Mouse (Mus musculus) limb, embryonic 13.5 days (tissue): ENCODE results near the gene Lrrc71. TPM values are rescaled to one million over a fixed set of nuclear protein-coding genes. Genes with fewer than 3 reads are reported as not detected.

Experiments used
- ATAC-seq: fragments of 200-750 bp; cut with Nextera tagmentation; 2 replicates; pipeline ENCODE4 v1.8.0; 2017; ENCODE audit warnings: low read depth, moderate number of reproducible peaks, moderate TSS enrichment; ENCODE audit not compliant: low FRiP score
- H3K27ac ChIP-seq: fragments of 300-500 bp; sonication (generic); 2 replicates; pipeline ENCODE4 v1.5.1; 2015; ENCODE audit warnings: inconsistent platforms, mild to moderate bottlenecking, moderate library complexity
- H3K27me3 ChIP-seq: fragments of 300-500 bp; sonication (generic); 2 replicates; pipeline ENCODE4 v1.6.1; 2015; ENCODE audit warnings: mild to moderate bottlenecking, inconsistent platforms
- H3K36me3 ChIP-seq: fragments of 300-500 bp; sonication (generic); 2 replicates; pipeline ENCODE4 v1.6.1; 2015; ENCODE audit warnings: inconsistent platforms, mild to moderate bottlenecking, moderate library complexity
- H3K4me1 ChIP-seq: fragments of 300-500 bp; sonication (generic); 2 replicates; pipeline ENCODE4 v1.6.1; 2015; ENCODE audit warnings: inconsistent platforms
- H3K4me2 ChIP-seq: fragments of 300-500 bp; sonication (generic); replicated peaks from 2 replicates; pipeline ENCODE4 v1.6.1; 2015; ENCODE audit warnings: inconsistent platforms, mild to moderate bottlenecking, moderate library complexity
- H3K4me3 ChIP-seq: fragments of 300-500 bp; sonication (generic); 2 replicates; pipeline ENCODE4 v1.5.1; 2015; ENCODE audit warnings: moderate library complexity, mild to moderate bottlenecking, inconsistent platforms
- H3K9ac ChIP-seq: fragments of 300-500 bp; sonication (generic); 2 replicates; pipeline ENCODE4 v1.6.1; 2015; ENCODE audit warnings: mild to moderate bottlenecking, inconsistent platforms
- H3K9me3 ChIP-seq: fragments of 300-500 bp; sonication (generic); 2 replicates; pipeline ENCODE4 v1.6.1; 2016; ENCODE audit warnings: inconsistent platforms
- WGBS: fragments of 180-500 bp; shearing (Covaris S2); methylation state at CpG from one replicate; pipeline ENCODE4 v1.1.7; 2015; 5-methylcytosine and 5-hydroxymethylcytosine counted together
- polyA plus RNA-seq: library from polyadenylated mRNA; unstranded; fragments of >200 nt; fragmentation: Nextera tagmentation; extraction: Ambion mirVana; gene quantifications from 2 replicates; pipeline ENCODE4 v1.2.1, GENCODE M21; 2015

Gene Lrrc71
- polyA plus RNA-seq, 1 experiment from 2014 or later: 0.61 TPM

DNA sequence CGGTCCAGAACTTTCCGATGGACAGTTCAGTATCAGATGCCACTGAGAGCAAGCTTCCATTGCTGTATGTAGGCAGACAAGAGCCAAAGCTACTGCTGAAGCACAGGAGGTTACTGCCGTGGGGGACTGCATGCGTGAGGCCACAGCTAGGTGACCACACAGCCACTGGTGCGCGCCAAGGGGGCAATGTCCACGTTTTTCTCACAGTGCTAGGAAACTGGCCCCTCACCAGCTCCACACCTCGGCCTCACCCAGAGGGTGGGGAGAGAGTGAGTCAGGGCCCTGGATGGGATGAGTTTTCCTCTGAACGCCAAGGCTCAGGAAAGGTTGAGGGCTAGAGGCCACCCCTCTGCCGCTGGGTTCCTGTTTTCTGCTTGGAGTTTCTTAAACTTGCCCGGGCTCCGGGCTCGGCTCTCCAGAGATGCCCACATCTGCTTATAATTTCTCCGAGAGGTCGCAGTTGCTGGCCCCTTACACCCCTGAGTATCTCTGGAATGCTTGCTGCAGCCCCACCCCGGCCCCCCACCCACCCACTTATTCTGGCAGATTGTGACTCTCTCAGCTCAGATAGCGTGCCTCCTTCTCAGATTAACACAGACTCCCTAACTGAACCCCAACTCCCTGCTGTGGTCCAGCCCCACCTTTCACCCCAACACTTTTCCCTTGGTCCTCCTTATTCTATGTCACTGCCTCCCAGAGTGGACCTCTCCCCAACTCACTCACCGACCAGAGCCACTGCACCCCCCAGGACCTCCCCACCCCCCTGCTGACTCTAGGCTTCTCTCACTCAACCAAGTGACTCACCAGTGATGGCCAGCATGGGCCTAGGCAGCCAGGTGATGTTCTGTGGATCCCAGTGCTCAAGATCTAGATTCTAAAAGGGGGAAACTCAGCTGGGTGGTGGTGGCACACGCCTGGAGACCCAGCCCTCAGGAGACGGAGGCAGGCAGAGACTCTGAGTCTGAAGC is 13.3 kb upstream of the Lrrc71 start:
- Histone ChIP-seq H3K9ac (0 out of 2 replicates have a peak overlapping the region, but pooled peaks have one; percentile 19), H3K4me1 (peaks cover 60% of the 10 kb centered on the region), H3K27ac (peak overlapping the region; percentile 74), H3K4me2 (peak overlapping the region; percentile 14; the same call in 1 of the 2 replicates), H3K27me3 (peaks cover 7% of the 10 kb centered on the region), H3K4me3 (no peak overlapping the region), H3K9me3 (no peaks in the 10 kb centered on the region), H3K36me3 (peaks cover 2% of the 10 kb centered on the region; the same call in 1 of the 2 replicates)
- no peak for ATAC-seq
- 38% methylated on average over 20 of the region's 20 CpGs for WGBS

DNA sequence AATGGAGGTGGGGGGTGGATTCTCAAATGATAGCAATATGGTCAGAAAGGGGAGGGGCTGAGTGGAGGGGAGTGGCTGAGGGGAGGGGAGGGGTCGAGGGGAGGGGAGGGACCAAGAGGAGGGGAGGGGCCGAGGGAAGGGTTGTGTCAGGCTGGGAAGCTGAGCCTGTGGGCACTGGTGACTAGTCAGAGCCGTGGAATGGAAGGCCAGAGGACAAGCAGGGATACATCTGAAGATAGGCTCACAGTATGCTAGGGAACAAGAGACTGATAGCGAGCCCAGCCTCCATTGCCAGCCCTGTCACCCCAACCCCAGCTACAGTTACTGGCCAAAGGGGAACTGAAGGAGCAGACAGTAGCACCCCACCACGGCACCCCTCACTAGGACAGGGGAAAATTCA is 10.2 kb upstream of the Lrrc71 start:
- Histone ChIP-seq H3K4me3 (no peak overlapping the region), H3K36me3 (peaks cover 10% of the 10 kb centered on the region), H3K4me2 (no peak overlapping the region), H3K27me3 (peaks cover 12% of the 10 kb centered on the region), H3K9ac (no peak overlapping the region), H3K27ac (no peak overlapping the region), H3K9me3 (no peaks in the 10 kb centered on the region), H3K4me1 (peaks cover 36% of the 10 kb centered on the region)
- ATAC-seq: no peak
- 45% methylated on average over 4 of the region's 5 CpGs for WGBS

DNA sequence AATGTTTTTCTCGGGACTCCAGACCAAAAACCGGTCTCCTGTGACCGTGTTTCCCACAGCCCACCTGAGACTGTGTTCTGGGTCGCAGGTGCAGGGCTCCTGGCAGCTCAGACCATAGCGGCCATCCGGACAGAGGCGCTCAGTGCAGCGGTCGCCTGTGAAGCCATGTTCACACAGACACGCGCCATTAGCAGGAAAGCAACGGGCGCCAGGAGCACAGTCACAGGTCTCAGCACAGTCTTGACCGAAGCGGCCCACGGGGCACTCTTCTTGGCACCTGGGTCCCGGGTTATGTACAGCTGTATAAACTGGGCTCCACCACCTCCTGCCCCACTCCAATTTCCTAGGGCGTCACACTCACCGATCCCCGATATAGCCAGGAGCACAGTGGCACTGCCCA is 8.1 kb upstream of the Lrrc71 start:
- Histone ChIP-seq H3K9me3 (no peaks in the 10 kb centered on the region), H3K27ac (no peak overlapping the region), H3K27me3 (peaks cover 12% of the 10 kb centered on the region), H3K4me3 (no peak overlapping the region; the same call in 1 of the 2 replicates), H3K4me1 (peaks cover 14% of the 10 kb centered on the region), H3K4me2 (peak overlapping the region; percentile 59), H3K36me3 (peaks cover 26% of the 10 kb centered on the region), H3K9ac (peak overlapping the region; percentile 40; the same call in 1 of the 2 replicates)
- no peak for ATAC-seq
- 50% methylated on average over 20 of the region's 20 CpGs for WGBS

DNA sequence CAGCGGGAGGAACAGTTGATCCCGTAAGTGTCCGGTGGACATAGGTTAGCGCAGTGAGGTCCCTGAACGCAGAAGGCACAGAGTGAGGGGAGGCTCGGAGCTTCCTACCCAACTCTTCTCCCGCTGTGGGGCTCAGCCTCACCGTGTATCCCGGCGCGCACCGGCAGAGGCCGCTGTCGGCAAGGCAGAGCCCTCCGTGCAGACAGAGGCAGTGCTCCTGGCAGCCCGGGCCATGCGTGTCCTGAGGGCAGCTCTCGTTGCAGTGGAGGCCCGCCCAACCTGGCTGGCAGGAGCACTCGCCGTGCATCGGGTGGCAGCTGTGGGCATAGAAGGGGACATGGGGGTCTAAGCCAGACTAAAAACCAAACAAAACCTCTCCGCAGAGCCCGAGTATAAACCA is 7.5 kb upstream of the Lrrc71 start:
- peak overlapping the region; percentile 40 for H3K9ac ChIP-seq
- peaks cover 12% of the 10 kb centered on the region for H3K27me3 ChIP-seq
- peak overlapping the region; percentile 59 for H3K4me2 ChIP-seq
- peaks cover 10% of the 10 kb centered on the region for H3K4me1 ChIP-seq
- H3K27ac ChIP-seq: no peak overlapping the region
- peak; percentile 87 for ATAC-seq
- peak overlapping the region; percentile 22; the same call in 1 of the 2 replicates for H3K4me3 ChIP-seq
- H3K9me3 ChIP-seq: no peaks in the 10 kb centered on the region
- peaks cover 32% of the 10 kb centered on the region for H3K36me3 ChIP-seq
- 2% methylated on average over 24 of the region's 24 CpGs for WGBS

DNA sequence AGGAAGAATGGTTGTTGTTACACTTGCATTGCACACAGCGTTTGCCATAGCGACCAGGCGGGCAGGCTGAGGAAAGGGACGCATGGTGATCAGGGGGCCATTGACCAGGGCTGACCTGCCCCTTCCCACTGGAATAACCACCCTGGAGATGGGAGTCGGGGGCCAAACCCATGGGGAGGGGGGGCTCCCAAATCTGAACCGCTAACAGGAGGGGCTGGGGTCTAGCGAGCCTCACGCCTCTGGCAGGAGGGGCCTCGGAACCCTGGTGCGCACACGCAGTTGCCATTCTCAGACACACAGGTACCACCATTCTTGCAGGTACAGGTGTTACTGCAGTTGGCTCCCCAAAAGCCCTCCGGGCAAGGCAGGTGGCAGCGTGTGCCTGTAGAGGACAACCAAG is 5.4 kb upstream of the Lrrc71 start:
- Histone ChIP-seq H3K27ac (no peak overlapping the region), H3K4me2 (no peak overlapping the region), H3K9me3 (no peaks in the 10 kb centered on the region), H3K4me1 (peaks cover 8% of the 10 kb centered on the region), H3K9ac (no peak overlapping the region), H3K36me3 (peaks cover 43% of the 10 kb centered on the region), H3K27me3 (peaks cover 12% of the 10 kb centered on the region), H3K4me3 (no peak overlapping the region)
- no peak for ATAC-seq
- 83% methylated on average over 13 of the region's 13 CpGs for WGBS

DNA sequence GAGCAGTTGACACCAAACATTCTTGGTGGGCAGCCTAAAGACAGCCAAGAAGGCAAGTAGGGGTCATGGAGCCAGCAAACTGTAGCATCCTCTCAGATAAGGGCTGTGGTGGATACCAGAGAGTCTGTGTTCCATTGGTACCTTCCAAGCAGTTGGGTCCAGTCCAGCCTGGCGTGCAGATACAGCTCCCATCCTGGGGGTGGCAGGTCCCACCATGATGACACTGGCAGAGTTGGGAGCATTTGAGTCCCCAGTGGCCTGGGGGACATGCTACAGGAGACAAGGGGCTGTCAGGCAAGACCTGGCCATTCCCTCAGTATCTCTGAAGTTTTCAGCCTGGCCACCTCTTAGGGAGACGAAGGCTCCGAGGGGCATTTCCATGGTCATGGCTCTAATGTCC is 4.1 kb upstream of the Lrrc71 start:
- peaks cover 12% of the 10 kb centered on the region for H3K27me3 ChIP-seq
- H3K4me3 ChIP-seq: no peak overlapping the region
- ATAC-seq: no peak
- peaks cover 43% of the 10 kb centered on the region for H3K36me3 ChIP-seq
- 92% methylated on average over 3 of the region's 3 CpGs for WGBS
- H3K4me2 ChIP-seq: no peak overlapping the region
- peaks cover 12% of the 10 kb centered on the region for H3K4me1 ChIP-seq
- no peak overlapping the region for H3K27ac ChIP-seq
- H3K9ac ChIP-seq: no peak overlapping the region
- no peaks in the 10 kb centered on the region for H3K9me3 ChIP-seq

DNA sequence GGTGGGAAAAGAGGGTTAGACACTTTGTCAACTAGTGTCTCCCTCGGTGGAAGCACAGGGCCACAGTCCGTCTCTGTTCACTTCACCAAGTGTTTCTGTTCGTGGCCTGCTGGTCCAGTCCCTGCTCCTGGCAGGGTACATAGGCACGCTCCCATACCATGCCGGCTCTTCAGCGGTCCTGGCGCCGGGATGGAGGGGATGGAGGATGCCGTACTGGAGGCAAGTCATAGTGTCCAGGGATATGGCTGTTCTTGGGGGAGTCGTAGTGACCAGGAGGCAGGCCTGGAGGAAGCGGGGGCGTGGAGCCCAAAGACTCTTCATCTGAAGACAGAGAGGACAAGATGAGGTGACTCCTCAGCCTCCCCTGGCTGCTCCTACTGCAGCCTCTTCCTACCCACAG is 1.6 kb upstream of the Lrrc71 start:
- 93% methylated on average over 12 of the region's 12 CpGs for WGBS
- no peaks in the 10 kb centered on the region for H3K9me3 ChIP-seq
- no peak overlapping the region for H3K4me2 ChIP-seq
- no peaks in the 10 kb centered on the region for H3K27me3 ChIP-seq
- H3K27ac ChIP-seq: no peak overlapping the region
- H3K9ac ChIP-seq: no peak overlapping the region
- peaks cover 43% of the 10 kb centered on the region for H3K36me3 ChIP-seq
- no peak overlapping the region for H3K4me3 ChIP-seq
- no peak for ATAC-seq
- H3K4me1 ChIP-seq: peaks cover 16% of the 10 kb centered on the region

DNA sequence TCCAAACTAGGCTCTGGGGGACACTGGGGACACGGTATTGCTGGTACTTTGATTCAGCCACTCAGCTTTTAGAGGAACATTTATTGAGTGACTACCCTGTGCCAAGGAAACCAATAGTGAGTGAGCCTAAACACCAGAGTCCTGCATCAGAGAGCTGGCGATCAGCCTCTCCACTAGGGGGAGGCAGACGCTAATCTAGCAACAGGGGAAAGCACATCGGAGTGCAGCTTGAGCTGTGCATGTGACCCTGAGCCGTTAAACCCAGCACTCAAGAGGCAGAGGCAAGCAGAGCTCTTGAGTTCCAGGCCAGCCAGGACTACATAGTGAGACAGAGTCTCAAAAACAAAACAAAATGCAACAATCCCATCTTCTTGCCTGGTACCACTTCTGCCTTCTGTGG is 611 bp upstream of the Lrrc71 start:
- H3K4me3 ChIP-seq: no peak overlapping the region
- no peak overlapping the region for H3K4me2 ChIP-seq
- no peak overlapping the region for H3K27ac ChIP-seq
- 19% methylated on average over 5 of the region's 5 CpGs for WGBS
- H3K9me3 ChIP-seq: no peaks in the 10 kb centered on the region
- no peak overlapping the region for H3K9ac ChIP-seq
- peaks cover 39% of the 10 kb centered on the region for H3K36me3 ChIP-seq
- ATAC-seq: no peak
- peaks cover 19% of the 10 kb centered on the region for H3K4me1 ChIP-seq
- H3K27me3 ChIP-seq: no peaks in the 10 kb centered on the region

DNA sequence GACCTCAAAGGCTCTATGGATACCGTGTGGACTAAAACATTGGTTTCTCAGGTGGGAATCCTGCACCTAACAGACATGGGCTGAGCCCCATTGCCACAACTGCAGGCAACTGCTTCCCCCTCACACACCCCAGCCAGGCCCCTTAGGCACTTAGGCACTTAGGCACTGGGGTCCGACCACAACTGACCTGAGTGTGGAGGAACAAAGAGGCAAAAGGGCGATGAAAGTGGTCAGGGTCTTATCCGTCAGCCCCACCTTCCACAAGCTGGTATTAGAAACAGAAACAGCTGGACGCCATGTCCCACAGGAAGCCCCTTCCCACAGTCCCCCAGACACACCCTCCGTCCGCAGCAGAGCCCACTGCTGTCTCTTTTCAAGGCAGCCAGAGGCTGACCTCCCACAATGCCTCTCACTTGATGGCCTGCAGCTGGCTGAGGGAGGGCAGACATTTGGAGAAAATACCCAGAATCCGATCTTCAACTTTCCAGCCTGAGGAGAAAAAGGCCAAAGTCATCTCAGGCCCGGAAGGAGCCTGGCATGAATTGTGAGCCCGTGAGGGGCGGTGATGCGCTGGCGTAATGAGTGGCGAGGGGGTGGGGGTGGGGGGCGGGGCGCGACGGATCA is 3.3 kb downstream of the Lrrc71 start:
- H3K4me3 ChIP-seq: peak overlapping the region; percentile 18
- WGBS: 15% methylated on average over 18 of the region's 18 CpGs
- no peaks in the 10 kb centered on the region for H3K9me3 ChIP-seq
- peaks cover 19% of the 10 kb centered on the region for H3K4me1 ChIP-seq
- peak overlapping the region; percentile 58 for H3K4me2 ChIP-seq
- no peak overlapping the region for H3K27ac ChIP-seq
- H3K27me3 ChIP-seq: no peaks in the 10 kb centered on the region
- peak overlapping the region; percentile 55 for H3K9ac ChIP-seq
- peaks cover 11% of the 10 kb centered on the region; the same call in 1 of the 2 replicates for H3K36me3 ChIP-seq
- ATAC-seq: no peak

DNA sequence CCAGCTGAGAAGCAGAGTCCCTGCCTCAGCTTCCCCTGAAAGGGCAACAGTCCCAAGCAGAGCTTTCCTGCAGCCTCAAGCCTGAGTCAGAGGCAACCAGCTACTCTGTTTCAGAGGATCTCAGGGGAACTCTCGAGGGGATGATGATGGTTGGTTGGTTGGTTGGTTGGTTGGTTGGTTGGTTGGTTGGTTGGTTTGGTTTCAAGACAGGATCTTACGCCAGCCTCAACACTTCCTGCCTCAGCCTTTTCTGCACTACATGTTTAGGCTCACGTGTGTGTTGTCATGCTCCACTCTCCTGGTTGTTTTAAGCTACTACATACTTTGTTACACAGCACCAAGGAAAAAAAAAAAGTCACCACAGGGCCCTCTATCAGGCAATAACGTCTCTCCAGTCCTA is 4.5 kb downstream of the Lrrc71 start:
- Histone ChIP-seq H3K27me3 (no peaks in the 10 kb centered on the region), H3K27ac (no peak overlapping the region), H3K4me2 (no peak overlapping the region), H3K9ac (no peak overlapping the region), H3K4me3 (no peak overlapping the region), H3K4me1 (peaks cover 19% of the 10 kb centered on the region), H3K36me3 (peaks cover 11% of the 10 kb centered on the region), H3K9me3 (no peaks in the 10 kb centered on the region)
- 90% methylated on average over 4 of the region's 4 CpGs for WGBS
- no peak for ATAC-seq

DNA sequence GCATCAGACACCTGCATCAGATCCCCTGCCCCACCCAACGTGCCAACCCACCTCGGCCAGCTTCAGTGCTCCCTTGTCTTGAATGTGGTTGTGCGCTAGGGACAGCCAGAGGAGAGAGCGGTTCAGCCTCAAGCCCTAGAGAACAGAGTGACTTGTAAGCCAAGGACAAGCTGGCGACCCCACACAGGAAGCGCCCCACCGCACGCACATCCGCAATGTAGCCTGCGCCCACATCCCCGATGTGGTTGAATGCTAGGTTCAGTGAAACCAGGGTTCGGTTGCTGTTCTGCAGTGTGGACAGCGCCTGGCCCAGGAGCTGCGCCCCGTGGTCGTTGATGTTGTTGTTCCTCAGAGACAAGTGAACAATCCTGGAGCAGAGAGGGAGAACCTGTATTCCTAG is 5.7 kb downstream of the Lrrc71 start:
- ATAC-seq: no peak
- H3K27ac ChIP-seq: no peak overlapping the region
- 87% methylated on average over 16 of the region's 16 CpGs for WGBS

DNA sequence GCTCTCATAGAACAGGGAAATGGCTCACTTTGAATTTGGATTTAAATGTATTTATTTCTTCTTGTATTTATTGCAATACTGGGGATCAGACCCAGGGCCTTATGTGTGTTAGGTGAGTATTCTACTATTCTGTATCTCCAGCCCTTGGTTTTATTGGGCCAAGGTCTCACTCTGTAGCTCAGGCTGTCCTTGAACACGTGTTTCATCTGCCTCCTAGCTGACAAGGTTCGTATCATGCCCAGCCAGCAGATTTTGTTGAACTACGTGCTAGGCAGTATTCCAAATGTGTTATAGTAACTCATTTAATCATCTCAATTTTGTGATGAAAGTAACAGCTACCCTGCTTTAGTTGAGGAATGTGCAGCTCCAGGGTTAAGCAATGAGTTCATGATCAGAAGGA is 6.4 kb downstream of the Lrrc71 start:
- H3K4me1 ChIP-seq: peaks cover 13% of the 10 kb centered on the region
- no peak overlapping the region for H3K9ac ChIP-seq
- 79% methylated on average over 3 of the region's 3 CpGs for WGBS
- H3K27me3 ChIP-seq: no peaks in the 10 kb centered on the region
- no peak for ATAC-seq
- no peak overlapping the region for H3K4me2 ChIP-seq
- H3K9me3 ChIP-seq: no peaks in the 10 kb centered on the region
- no peak overlapping the region for H3K27ac ChIP-seq
- peaks cover 29% of the 10 kb centered on the region for H3K36me3 ChIP-seq
- no peak overlapping the region for H3K4me3 ChIP-seq

More for the DNA sequence above, 5.7 kb downstream of the Lrrc71 start:
- no peak overlapping the region for H3K9ac ChIP-seq
- H3K4me3 ChIP-seq: no peak overlapping the region
- H3K4me1 ChIP-seq: peaks cover 13% of the 10 kb centered on the region
- no peak overlapping the region for H3K4me2 ChIP-seq
- H3K36me3 ChIP-seq: peaks cover 22% of the 10 kb centered on the region
- no peaks in the 10 kb centered on the region for H3K27me3 ChIP-seq
- H3K9me3 ChIP-seq: no peaks in the 10 kb centered on the region
